Mouse (Mus musculus): ENCODE measurements around the gene Ndel1.

GRCm38 (mm10) chr11:68882107-68882506, 10.4 kb upstream of the Ndel1 start:
- TF ChIP-seq CTCF (IDR thresholded peaks at IDR 0.05; ENCODE audit: control insufficient read depth, insufficient read depth, low read length) = no peak
- TF ChIP-seq POLR2A (IDR thresholded peaks at IDR 0.05; ENCODE audit: borderline replicate concordance, control insufficient read depth, low read depth, low read length) = no peak

Data from bone marrow, adult 2 months (tissue).